Mouse (Mus musculus) mouse trophoblast stem cell (cell line): ENCODE data around the gene Arhgap25.

Experiments used
- in situ Hi-C, 2 experiments: fragments of 300-500 bp; cut with MseI, MboI; formaldehyde crosslinking; loops; 2 replicates in 1 of 2; 3 replicates in 1 of 2; pipeline ENCODE4 v1.15.1; 2025

Arhgap25 gene

GRCm38 (mm10) chr6:87536270-87536669 lies 3.2 kb upstream of the Arhgap25 start:
- in situ Hi-C loops = no loop called here

GRCm38 (mm10) chr6:87535651-87536050 lies 2.6 kb upstream of the Arhgap25 start:
- in situ Hi-C loops = no loop called here

- in situ Hi-C loops = no loop called here
Observed at GRCm38 (mm10) chr6:87534855-87535575, 2.0 kb upstream of the Arhgap25 start.

- in situ Hi-C loops = no loop called here
Observed at GRCm38 (mm10) chr6:87531456-87532015, 1.5 kb downstream of the Arhgap25 start.

GRCm38 (mm10) chr6:87530386-87530785 lies 2.7 kb downstream of the Arhgap25 start:
- in situ Hi-C loops = no loop called here

GRCm38 (mm10) chr6:87527846-87528557 lies 5.1 kb downstream of the Arhgap25 start:
- in situ Hi-C loops = no loop called here

GRCm38 (mm10) chr6:87527366-87527765 lies 5.7 kb downstream of the Arhgap25 start:
- in situ Hi-C loops = no loop called here

GRCm38 (mm10) chr6:87525126-87525525 lies 7.9 kb downstream of the Arhgap25 start:
- in situ Hi-C loops = no loop called here

GRCm38 (mm10) chr6:87524281-87524680 lies 8.8 kb downstream of the Arhgap25 start:
- in situ Hi-C loops = loop anchor here in 1 of 2 experiments (5.0 kb wide), 2 partner anchors 57 to 127 kb away; no protein-coding TSS in a partner anchor

GRCm38 (mm10) chr6:87523736-87524135 lies 9.3 kb downstream of the Arhgap25 start:
- in situ Hi-C loops = loop anchor here in 1 of 2 experiments (5.0 kb wide), 2 partner anchors 56 to 126 kb away; no protein-coding TSS in a partner anchor

GRCm38 (mm10) chr6:87523085-87523484 lies 10.0 kb downstream of the Arhgap25 start:
- in situ Hi-C loops = loop anchor here in 1 of 2 experiments (5.0 kb wide), 2 partner anchors 56 to 126 kb away; no protein-coding TSS in a partner anchor

GRCm38 (mm10) chr6:87522236-87522635 lies 10.8 kb downstream of the Arhgap25 start:
- in situ Hi-C loops = loop anchor here in 1 of 2 experiments (5.0 kb wide), 2 partner anchors 55 to 125 kb away; no protein-coding TSS in a partner anchor

GRCm38 (mm10) chr6:87521705-87522104 lies 11.4 kb downstream of the Arhgap25 start:
- in situ Hi-C loops = loop anchor here in 1 of 2 experiments (5.0 kb wide), 2 partner anchors 54 to 124 kb away; no protein-coding TSS in a partner anchor

- in situ Hi-C loops = loop anchor here in 1 of 2 experiments (5.0 kb wide), 2 partner anchors 53 to 123 kb away; no protein-coding TSS in a partner anchor
Observed at GRCm38 (mm10) chr6:87520572-87520971, 12.5 kb downstream of the Arhgap25 start.

- in situ Hi-C loops = loop anchor here (5.0 to 10.0 kb wide), 3 partner anchors 53 to 125 kb away; no protein-coding TSS in a partner anchor
Observed at GRCm38 (mm10) chr6:87519809-87520208, 13.2 kb downstream of the Arhgap25 start.

- in situ Hi-C loops = loop anchor here in 1 of 2 experiments (10.0 kb wide), 1 partner anchor 124 kb away; no protein-coding TSS in a partner anchor
Observed at GRCm38 (mm10) chr6:87518622-87519021, 14.4 kb downstream of the Arhgap25 start.

- in situ Hi-C loops = loop anchor here in 1 of 2 experiments (10.0 kb wide), 1 partner anchor 123 kb away; no protein-coding TSS in a partner anchor
Observed at GRCm38 (mm10) chr6:87517753-87518409, 15.2 kb downstream of the Arhgap25 start.

- in situ Hi-C loops = loop anchor here in 1 of 2 experiments (10.0 kb wide), 1 partner anchor 120 kb away; no protein-coding TSS in a partner anchor
Observed at GRCm38 (mm10) chr6:87514321-87514720, 18.7 kb downstream of the Arhgap25 start.

- in situ Hi-C loops = loop anchor here in 1 of 2 experiments (10.0 kb wide), 1 partner anchor 118 kb away; no protein-coding TSS in a partner anchor
Observed at GRCm38 (mm10) chr6:87513046-87513767, 19.9 kb downstream of the Arhgap25 start.

GRCm38 (mm10) chr6:87510999-87511398 lies 22.1 kb downstream of the Arhgap25 start:
- in situ Hi-C loops = loop anchor here in 1 of 2 experiments (10.0 kb wide), 1 partner anchor 116 kb away; no protein-coding TSS in a partner anchor
